Mouse (Mus musculus) MEL (cell line): ENCODE measurements around the gene Ntn1.

Source experiments
- CTCF ChIP-seq, 3 experiments: IDR thresholded peaks in 2 of 3; conservative IDR thresholded peaks in 1 of 3; 2 replicates each; pipeline ENCODE4 v1.5.1; 2011 to 2012; ENCODE audit warnings: low read length in 3 of 3, low read depth in 2 of 3, mild to moderate bottlenecking in 2 of 3, improper control_type of control experiment in 1 of 3, inconsistent platforms in 1 of 3, mixed read lengths in 1 of 3, moderate library complexity in 1 of 3; ENCODE audit not compliant: control insufficient read depth in 1 of 3, insufficient read depth in 1 of 3, poor library complexity in 1 of 3, severe bottlenecking in 1 of 3
- EP300 ChIP-seq, 2 experiments: IDR thresholded peaks; 2 replicates each; pipeline ENCODE4 v1.6.1; 2011; ENCODE audit warnings: improper control_type of control experiment in 2 of 2, low read length in 2 of 2, low read depth in 1 of 2, mild to moderate bottlenecking in 1 of 2
- NELFE ChIP-seq: IDR thresholded peaks from 2 replicates; pipeline ENCODE4 v1.6.1; 2011; ENCODE audit warnings: low read depth, low read length, improper control_type of control experiment

DNA sequence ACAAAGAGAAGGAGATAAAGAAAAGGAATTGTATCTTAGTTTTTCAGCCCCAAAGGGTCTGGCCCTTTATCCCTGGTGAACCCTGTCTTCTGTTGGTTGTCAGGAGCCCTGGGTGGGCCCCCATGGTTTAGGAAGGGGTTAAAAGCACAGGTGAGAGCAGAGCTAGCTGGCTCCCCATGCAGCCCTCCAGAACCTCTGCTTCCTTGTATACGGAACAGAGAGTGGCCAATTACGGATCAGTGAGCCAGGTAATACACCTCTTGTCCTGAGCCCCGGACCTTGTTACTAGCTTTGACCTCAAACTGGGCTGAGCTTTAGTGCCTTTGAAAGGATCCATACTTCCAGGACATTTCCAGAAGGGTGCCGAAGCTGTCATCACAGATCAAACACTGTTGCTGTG is 200.1 kb downstream of the Ntn1 start:
- TF ChIP-seq NELFE (no peak), EP300 (IDR thresholded peaks at IDR 0.05; ENCODE audit: low read depth in 1 of 2, low read length in 2 of 2) (no peak), CTCF (IDR thresholded peaks at IDR 0.05 in 2 of 3, conservative IDR thresholded peaks at IDR 0.05 in 1 of 3; ENCODE audit: control insufficient read depth in 1 of 3, insufficient read depth in 1 of 3, low read depth in 2 of 3, low read length in 3 of 3, poor library complexity in 1 of 3, severe bottlenecking in 1 of 3) (no peak)
